Mouse (Mus musculus) neural tube, embryonic 10.5 days (tissue): ENCODE measurements at regions not wholly inside any gene's neighbourhood (a gene's known extent, or its start where the extent isn't known, plus 50 kb on each side); places are given as distances from the start of the nearest gene placed in this dataset.
"Not testable (repeated sequence)": the region's sequence is repeated elsewhere in the genome, so short reads cannot be mapped to it uniquely, and the experiment has no call there.

Source experiments
- DNase-seq: peaks from one replicate; pipeline ENCODE4 v3.0.0-alpha.2; 2017; ENCODE audit warnings: low spot score; ENCODE audit errors: extremely low spot score

- no peak for DNase-seq
Measured at GRCm38 (mm10) chr3:117117838-117118237, 149.1 kb upstream of the Palmd start.

GRCm38 (mm10) chr3:117116210-117116609, 147.4 kb upstream of the Palmd start:
- DNase-seq: no peak

DNA sequence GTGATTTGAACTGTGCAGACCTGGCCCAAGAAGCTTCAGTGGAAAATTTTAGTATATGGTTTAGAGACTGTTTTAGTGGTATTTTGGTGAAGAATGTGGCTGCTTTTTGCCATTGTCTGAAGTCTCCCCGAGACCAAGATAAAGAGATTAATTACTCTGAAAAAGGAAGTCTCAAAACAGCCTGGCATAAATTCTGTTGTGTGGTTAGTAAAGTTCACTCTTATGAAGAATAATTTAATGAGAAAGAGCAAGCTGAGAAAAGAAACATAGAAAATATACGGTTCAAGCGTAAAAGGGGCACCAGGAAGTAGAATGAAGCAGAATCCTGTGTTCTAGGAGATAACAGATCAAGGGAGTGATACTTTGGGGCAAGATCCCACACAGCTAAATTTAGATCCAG, 144.0 kb upstream of the Palmd start:
- DNase-seq: no peak

DNA sequence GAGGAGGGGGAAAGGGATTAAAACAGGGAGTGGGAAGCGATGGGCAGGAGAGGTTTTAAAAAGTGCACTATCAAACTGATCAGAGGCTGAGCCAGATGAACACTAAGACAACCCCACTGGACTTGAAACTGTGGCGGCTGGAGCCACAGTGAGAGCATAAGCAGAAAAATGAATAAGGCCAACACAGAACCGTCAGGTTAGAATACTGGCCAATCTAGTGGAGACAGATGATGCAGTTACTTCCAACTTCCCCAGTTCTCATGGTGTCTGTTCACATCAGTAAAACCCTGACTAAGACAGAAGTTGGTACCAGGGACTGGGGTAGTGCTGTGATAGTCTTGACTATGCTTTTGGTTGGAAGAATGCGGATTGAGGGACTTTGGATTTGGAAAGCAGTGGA, 143.5 kb upstream of the Palmd start:
- DNase-seq: no peak

DNA sequence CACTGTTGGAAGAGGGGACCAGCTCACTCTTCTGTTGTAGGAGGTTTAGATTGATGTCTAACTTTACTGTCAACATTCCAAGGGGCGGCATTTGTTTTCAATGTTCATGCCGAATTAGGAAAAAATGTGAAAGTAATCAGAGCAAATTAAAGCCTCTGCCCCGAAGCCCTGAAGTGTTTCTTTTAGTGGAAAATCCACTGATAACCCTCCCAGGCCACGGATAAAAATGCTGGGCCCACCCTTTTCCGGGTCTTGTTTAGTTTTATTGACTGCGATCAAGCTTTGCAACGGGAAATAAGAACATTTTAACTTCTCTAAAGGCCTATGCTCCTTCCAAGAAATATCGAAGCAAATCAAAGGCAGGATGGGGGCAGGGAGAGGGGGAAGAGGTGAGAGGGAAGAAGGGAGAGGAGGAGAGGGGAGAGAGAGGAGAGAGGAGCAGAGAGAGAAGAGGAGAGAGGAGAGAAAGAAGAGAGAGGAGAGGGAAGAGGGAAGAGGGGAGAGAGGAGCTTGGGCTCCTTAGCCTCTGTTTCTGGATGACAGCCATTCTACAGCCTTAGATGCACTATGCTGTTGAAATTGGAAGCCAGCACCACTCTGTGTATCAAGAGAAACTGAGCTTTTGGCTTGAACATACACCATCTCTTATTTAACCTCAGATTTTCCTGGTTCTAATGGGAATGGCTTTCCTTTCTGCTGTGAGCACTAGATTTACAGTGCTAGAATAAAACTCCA, 140.3 kb upstream of the Palmd start:
- DNase-seq: no peak

DNA sequence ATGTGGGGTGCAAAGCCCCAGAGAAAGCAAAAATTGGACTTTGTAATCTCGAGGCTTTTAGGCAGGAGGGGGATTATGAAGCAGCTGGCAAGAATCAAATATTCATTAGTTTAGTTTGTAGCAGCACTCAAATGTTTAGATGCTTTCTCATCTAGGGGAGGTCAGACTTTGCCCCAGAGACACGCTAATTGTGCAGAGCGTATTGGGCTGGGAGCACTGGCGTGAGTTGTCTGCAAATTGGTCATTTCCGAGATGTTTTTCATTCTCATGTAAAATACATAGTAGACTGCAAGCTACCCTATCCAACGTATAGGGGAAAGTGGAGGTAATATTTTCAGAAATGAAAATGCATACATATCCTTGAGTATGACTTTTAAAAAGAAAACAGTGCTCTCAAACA, 139.2 kb upstream of the Palmd start:
- DNase-seq: no peak

DNA sequence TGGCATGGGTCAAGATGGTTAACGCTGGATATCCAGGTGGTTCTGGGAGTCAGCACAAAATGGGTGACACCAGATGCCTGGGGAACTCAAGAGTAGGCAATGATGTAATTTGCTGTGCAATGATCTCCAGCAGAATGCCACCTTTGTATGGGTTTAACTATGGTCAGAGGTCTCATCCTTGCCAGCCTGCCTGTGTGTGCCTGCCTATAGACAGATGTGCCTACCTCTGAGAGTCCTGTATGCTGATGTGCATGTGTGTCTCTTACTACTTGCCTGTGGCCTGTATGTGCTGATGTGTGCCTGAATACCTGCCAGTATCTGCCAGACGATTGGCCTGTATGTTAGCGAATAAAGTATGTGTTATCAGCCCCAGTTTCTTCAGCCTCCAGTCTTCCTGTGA, 138.6 kb upstream of the Palmd start:
- DNase-seq: no peak

DNA sequence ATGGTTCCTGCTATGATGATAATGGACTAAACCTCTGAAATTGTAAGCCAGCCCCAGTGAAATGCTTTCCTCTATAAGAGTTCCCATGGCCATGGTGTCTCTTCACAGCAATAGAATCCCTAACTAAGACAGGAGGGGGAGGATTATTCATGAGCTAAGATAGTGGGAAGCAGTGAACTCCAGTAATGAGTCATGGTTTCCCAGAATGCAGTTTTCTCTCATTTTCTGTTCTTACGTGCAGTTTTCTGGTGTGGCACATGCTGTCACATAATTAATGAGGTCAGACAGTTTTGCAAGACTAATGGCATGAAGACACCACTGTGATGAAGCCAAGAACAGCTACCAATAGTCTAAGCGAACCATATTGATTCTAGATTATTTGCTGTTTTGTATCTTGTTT, 118.9 kb upstream of the Palmd start:
- no peak for DNase-seq

DNA sequence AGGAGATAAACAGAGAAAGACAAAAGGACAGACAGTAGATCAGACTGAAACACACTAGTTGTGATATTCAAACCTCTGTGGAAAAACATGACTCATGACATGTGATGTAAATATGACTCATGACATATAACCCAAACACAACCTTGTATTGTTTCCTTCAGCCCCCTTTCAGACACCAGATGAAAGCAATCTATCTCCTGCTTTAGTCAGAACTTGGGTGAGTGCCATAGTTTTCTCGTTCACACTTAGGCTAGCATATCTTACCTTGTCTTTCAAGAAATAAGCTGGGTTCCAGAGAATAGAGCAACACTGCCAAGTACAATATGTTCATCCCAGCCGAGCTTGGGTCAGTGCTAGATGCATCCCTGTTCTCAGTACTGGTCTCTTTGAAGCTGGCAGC, 107.9 kb upstream of the Palmd start:
- no peak for DNase-seq

DNA sequence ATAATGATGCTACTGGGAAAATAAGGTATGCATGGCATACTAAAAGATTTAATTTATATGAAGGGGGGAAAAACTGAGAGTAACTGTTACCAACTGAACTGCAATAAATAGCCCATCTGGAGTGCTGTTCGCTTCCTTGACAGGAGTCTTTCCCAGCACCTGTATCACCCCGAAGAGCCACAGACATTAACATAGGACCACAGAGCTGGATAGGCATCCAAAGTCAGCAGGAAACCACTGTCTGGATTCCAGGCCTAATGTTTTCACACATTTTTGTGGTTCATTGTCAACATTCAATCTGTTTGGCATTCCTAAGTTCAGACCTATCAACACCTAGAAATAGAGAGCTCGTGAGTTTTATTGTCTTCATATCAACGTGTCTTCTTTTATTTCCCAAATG, 104.6 kb upstream of the Palmd start:
- DNase-seq: no peak

GRCm38 (mm10) chr3:117072998-117073397, 104.2 kb upstream of the Palmd start:
- no peak for DNase-seq

DNA sequence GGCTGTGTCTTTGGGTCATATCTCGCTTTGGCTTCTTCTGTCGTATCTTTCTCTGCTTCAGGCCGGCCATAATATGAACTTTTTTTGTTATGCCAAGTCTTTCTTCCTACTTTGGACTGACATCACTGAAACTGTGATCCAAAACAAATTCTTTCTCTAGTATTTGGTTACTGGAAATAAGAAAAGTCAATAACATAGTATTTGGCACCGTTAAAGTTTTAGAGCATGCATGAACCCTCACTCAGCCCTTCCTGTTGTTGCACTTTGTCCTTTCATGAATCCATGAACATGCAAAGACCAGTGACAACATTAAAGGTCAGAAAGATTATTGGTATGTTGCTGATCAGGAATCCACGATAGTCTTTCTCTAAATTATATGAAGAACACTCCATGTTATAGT, 103.1 kb upstream of the Palmd start:
- DNase-seq: no peak

DNA sequence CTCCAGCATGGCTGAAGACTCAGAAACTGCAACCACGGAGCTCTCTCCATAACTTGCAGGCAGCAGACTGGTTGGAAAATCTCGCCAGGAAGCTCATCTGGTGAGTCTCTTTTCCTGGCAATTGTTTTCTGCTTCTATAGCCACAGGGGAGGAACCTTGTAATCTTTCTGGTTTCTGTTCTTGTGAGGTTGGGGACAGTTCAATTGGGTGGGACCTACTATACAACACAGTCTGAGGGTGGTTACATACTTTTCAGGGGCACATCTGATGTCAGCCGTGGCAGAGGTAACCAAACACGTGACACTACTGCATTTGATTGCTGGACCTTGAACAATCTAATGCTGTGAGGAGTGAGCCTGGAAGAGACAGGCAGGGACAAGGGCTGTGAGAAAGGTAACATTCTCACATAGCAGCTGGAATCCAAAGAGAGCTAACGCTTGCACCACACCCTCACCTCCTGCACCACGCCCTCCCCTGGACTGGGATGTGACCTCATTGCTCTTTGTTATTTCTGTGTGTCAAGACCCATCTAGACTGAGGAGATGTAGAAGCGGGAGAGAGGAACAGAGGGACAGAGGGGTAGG, 98.8 kb upstream of the Palmd start:
- DNase-seq: no peak

- no peak for DNase-seq
Measured at GRCm38 (mm10) chr3:117065904-117066303, 97.1 kb upstream of the Palmd start.

DNA sequence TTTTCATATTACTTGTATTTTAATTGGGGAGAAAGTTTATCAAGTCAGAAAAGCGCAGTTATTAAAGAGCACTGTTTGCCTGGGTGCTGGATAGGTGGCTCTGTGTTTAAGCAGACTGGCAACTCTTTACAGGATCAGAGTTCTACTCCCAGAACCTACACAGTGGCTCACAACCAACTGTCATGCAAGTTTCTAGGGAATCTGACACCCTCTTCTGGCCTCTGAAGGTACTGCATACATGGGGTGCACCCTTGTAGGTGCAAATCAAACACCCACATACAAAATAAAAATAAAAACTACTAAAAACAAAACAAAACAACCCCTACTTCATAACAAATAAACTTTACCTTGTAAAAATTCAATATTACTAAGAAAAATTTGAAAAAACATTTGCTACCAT, 93.0 kb upstream of the Palmd start:
- no peak for DNase-seq

DNA sequence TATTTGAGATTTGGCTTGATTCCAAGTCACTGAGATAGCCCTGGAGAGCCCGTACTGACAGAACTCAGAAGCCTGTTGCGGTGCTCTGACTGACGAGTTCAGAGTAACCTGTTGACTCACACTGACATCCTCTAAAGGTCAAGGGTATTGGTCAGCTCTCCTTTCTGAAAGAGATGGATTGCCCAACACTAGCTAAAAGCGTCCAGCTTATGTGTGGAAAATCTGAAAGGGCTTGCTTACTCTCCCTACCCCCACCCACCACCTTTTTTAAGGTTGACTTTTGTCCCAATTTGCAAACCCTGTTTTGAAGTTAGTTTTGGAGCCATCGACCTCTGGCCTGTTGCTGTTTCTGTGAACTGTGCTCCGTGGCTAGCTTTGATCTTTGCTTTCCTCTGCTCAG, 92.4 kb upstream of the Palmd start:
- no peak for DNase-seq

- DNase-seq: not testable (repeated sequence)
Measured at GRCm38 (mm10) chr3:117054711-117055110, 85.9 kb upstream of the Palmd start.

- no peak for DNase-seq
Measured at GRCm38 (mm10) chr3:117051431-117051830, 82.6 kb upstream of the Palmd start.

DNA sequence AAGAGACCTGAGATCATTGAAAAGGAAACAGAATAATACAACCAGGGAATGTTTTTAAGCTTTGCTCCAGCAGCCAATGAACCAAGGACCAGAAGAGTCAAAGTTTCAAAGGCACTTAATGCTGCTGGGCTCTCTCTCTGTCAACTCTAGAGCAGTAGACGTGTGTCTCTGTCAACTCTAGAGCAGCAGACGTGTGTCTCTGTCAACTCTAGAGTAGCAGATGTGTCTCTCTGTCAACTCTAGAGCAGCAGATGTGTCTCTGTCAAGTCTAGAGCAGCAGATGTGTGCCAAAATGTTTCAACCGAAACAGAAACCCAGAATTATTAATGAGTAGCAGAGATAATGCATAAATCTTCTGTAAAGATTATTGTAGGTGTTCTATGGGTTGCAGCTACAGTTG, 82.1 kb upstream of the Palmd start:
- DNase-seq: no peak

DNA sequence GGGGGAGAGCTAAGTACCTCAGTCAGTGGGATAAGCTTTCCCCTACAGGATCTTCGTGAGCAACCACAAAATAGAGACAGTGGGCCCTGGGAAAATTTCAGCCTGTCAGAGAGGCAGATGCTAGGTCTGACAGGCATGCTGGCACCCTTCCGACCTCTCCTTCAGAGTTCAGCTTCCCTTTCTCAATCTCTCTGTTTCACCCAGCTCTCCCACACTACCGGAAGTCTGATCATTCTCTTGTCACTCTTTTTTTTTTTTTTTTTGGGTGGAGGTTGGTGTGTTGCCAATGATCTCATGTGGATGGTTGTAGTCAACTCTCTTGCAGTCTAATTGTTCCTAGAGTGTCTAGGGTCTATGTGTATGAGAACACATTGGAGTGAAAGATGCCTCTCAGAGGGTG, 80.6 kb upstream of the Palmd start:
- DNase-seq: no peak

- no peak for DNase-seq
Measured at GRCm38 (mm10) chr3:117044809-117045208, 76.0 kb upstream of the Palmd start.

DNA sequence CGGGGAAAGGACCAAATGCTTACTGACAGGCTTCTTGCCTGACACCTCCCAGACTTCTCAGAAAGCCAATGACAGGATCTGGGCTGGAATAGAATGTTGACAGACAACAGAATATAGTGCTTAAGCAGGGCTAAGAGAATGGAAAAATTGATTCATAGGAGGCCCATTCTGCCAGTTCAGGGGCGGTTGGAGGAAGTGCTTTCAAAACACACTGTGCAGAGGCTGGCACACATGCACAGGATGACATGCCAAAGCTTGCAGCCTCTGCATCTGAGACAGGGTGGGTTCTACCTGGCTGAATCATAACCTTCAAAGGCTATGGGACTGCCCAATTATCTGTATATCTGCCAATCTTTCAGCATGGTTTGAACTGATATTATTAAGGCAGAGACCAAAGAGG, 75.5 kb upstream of the Palmd start:
- no peak for DNase-seq

- no peak for DNase-seq
Measured at GRCm38 (mm10) chr3:117038928-117039300, 70.1 kb upstream of the Palmd start.
